ENCODE assay signal across 27 mouse cellular contexts in genomic region chr3:54980312-54980711, GRCm38 (mm10).
DNase-seq lines count a peak whose midpoint lies in the region; ATAC-seq lines count a peak whose summit lies in the region.
"Had no signal": no experiment of that assay in that cellular context is flagged by ENCODE, and none has a peak within 500 bp of the region (broad histone marks: within the 10 kb centered on the region; RNA-seq: fewer than 3 reads in every experiment).

No protein-coding gene starts in this region.

- H3K27me3 ChIP-seq in hindbrain, embryonic 15.5 days = no peaks in the 10 kb centered on the region
- H3K27me3 ChIP-seq in hindbrain, embryonic 11.5 days (ENCODE audit: control insufficient read depth, insufficient read depth, low read length) = no peaks in the 10 kb centered on the region
- H3K27me3 ChIP-seq in midbrain, embryonic 16.5 days (ENCODE audit: control insufficient read depth, insufficient read depth, low read depth, low read length) = no peaks in the 10 kb centered on the region
- H3K27me3 ChIP-seq in midbrain, embryonic 14.5 days (ENCODE audit: control insufficient read depth, insufficient read depth, low read length) = no peaks in the 10 kb centered on the region
- no peaks in the 10 kb centered on the region for H3K27me3 ChIP-seq in forebrain, embryonic 16.5 days (replicated peaks; ENCODE audit: control insufficient read depth, insufficient read depth, low read length)
- H3K27me3 ChIP-seq: embryonic facial prominence, embryonic 12.5 days; heart, embryonic 15.5 days; kidney, embryonic 15.5 days; Patski; stomach, embryonic 15.5 days had no signal

- no peak overlapping the region for H3K9ac ChIP-seq in hindbrain, embryonic 15.5 days
- H3K9ac ChIP-seq in hindbrain, embryonic 11.5 days (ENCODE audit: low read depth, low read length) = no peak overlapping the region
- H3K9ac ChIP-seq in midbrain, embryonic 16.5 days (ENCODE audit: low read depth, low read length) = no peak overlapping the region
- H3K9ac ChIP-seq in midbrain, embryonic 14.5 days (replicated peaks; ENCODE audit: low read length) = no peak overlapping the region
- no peak overlapping the region for H3K9ac ChIP-seq in forebrain, embryonic 16.5 days (replicated peaks; ENCODE audit: low read depth, low read length)
- H3K9ac ChIP-seq: embryonic facial prominence, embryonic 12.5 days; heart, embryonic 15.5 days; kidney, embryonic 15.5 days; stomach, embryonic 15.5 days had no signal

- no peak overlapping the region for H3K27ac ChIP-seq in hindbrain, embryonic 15.5 days (replicated peaks)
- H3K27ac ChIP-seq in hindbrain, embryonic 11.5 days (ENCODE audit: low read depth, low read length) = no peak overlapping the region
- no peak overlapping the region for H3K27ac ChIP-seq in midbrain, embryonic 16.5 days (ENCODE audit: low read length)
- no peak overlapping the region for H3K27ac ChIP-seq in midbrain, embryonic 14.5 days (replicated peaks; ENCODE audit: low read depth, low read length)
- H3K27ac ChIP-seq in forebrain, embryonic 16.5 days (ENCODE audit: low read length) = no peak overlapping the region
- H3K27ac ChIP-seq: embryonic facial prominence, embryonic 12.5 days; heart, adult 2 months; heart, embryonic 15.5 days; kidney, embryonic 15.5 days; stomach, embryonic 15.5 days had no signal

- H3K4me3 ChIP-seq in hindbrain, embryonic 15.5 days = no peak overlapping the region
- H3K4me3 ChIP-seq in hindbrain, embryonic 11.5 days (ENCODE audit: low read depth, low read length) = no peak overlapping the region
- no peak overlapping the region for H3K4me3 ChIP-seq in midbrain, embryonic 16.5 days (ENCODE audit: low read depth, low read length)
- H3K4me3 ChIP-seq in midbrain, embryonic 14.5 days (replicated peaks; ENCODE audit: low read depth, low read length) = no peak overlapping the region
- no peak overlapping the region for H3K4me3 ChIP-seq in forebrain, embryonic 16.5 days (replicated peaks; ENCODE audit: low read length)
- H3K4me3 ChIP-seq: embryonic facial prominence, embryonic 12.5 days; erythroblast, embryonic 14.5 days; heart, adult 2 months; heart, embryonic 15.5 days; kidney, embryonic 15.5 days; stomach, embryonic 15.5 days had no signal

- no peaks in the 10 kb centered on the region for H3K36me3 ChIP-seq in hindbrain, embryonic 15.5 days
- H3K36me3 ChIP-seq in hindbrain, embryonic 11.5 days (ENCODE audit: control insufficient read depth, insufficient read depth, low read length) = no peaks in the 10 kb centered on the region
- no peaks in the 10 kb centered on the region for H3K36me3 ChIP-seq in midbrain, embryonic 16.5 days (ENCODE audit: control insufficient read depth, insufficient read depth, low read length)
- no peaks in the 10 kb centered on the region for H3K36me3 ChIP-seq in midbrain, embryonic 14.5 days (ENCODE audit: control insufficient read depth, insufficient read depth, low read length)
- H3K36me3 ChIP-seq in forebrain, embryonic 16.5 days (ENCODE audit: control insufficient read depth, insufficient read depth) = no peaks in the 10 kb centered on the region
- H3K36me3 ChIP-seq: embryonic facial prominence, embryonic 12.5 days; heart, embryonic 15.5 days; kidney, embryonic 15.5 days; stomach, embryonic 15.5 days had no signal

- no peaks in the 10 kb centered on the region for H3K4me1 ChIP-seq in hindbrain, embryonic 15.5 days (replicated peaks)
- H3K4me1 ChIP-seq in hindbrain, embryonic 11.5 days (replicated peaks; ENCODE audit: control insufficient read depth, insufficient read depth, low read length) = no peaks in the 10 kb centered on the region
- H3K4me1 ChIP-seq in midbrain, embryonic 16.5 days (ENCODE audit: control insufficient read depth, insufficient read depth, low read length) = no peaks in the 10 kb centered on the region
- H3K4me1 ChIP-seq in midbrain, embryonic 14.5 days (ENCODE audit: control insufficient read depth, insufficient read depth, low read length) = no peaks in the 10 kb centered on the region
- H3K4me1 ChIP-seq in forebrain, embryonic 16.5 days (replicated peaks; ENCODE audit: control insufficient read depth, insufficient read depth, low read length) = peaks cover 6% of the 10 kb centered on the region
- H3K4me1 ChIP-seq: embryonic facial prominence, embryonic 12.5 days; heart, embryonic 15.5 days; kidney, embryonic 15.5 days; stomach, embryonic 15.5 days had no signal

- peak; percentile 89 for ATAC-seq in hindbrain, embryonic 15.5 days (ENCODE audit: low FRiP score, low read depth)
- ATAC-seq in hindbrain, embryonic 11.5 days (ENCODE audit: low FRiP score) = no peak
- peak; percentile 76 for ATAC-seq in midbrain, embryonic 16.5 days
- no peak for ATAC-seq in midbrain, embryonic 14.5 days (ENCODE audit: low FRiP score, low TSS enrichment)
- ATAC-seq in forebrain, embryonic 16.5 days = peak; percentile 89
- ATAC-seq: activated CD4-positive, CD25-positive, alpha-beta regulatory T cell, adult 4 months; CD4-positive, CD25-positive, alpha-beta regulatory T cell, adult 4 months; intestine, embryonic 16.5 days; lung, postnatal 0 days; Patski had no signal

- peak; percentile 39 to 75 for DNase-seq in cerebellum, postnatal 10 days
- no peak for DNase-seq in cerebellum, adult 9-10 months
- no peak for DNase-seq in hindbrain, embryonic 11.5 days (ENCODE audit: low spot score)
- DNase-seq in midbrain, embryonic 14.5 days = no peak
- no peak for DNase-seq in lung, postnatal 10 days
- DNase-seq: adrenal gland, postnatal 14 days; cerebellum, adult 11-12 months; gastrocnemius, postnatal 25 days; heart, adult 2 months; heart, postnatal 4 days; liver; right cerebral cortex, postnatal 25 days; thymus, adult 18-20 months; thymus, postnatal 4 days had no signal

- no peaks in the 10 kb centered on the region for H3K9me3 ChIP-seq in hindbrain, embryonic 15.5 days
- no peaks in the 10 kb centered on the region for H3K9me3 ChIP-seq in hindbrain, embryonic 11.5 days (ENCODE audit: control insufficient read depth, low read length)
- no peaks in the 10 kb centered on the region for H3K9me3 ChIP-seq in midbrain, embryonic 16.5 days (replicated peaks; ENCODE audit: control insufficient read depth, low read length, poor library complexity, severe bottlenecking)
- no peaks in the 10 kb centered on the region for H3K9me3 ChIP-seq in midbrain, embryonic 14.5 days (ENCODE audit: control insufficient read depth, low read length)
- H3K9me3 ChIP-seq in forebrain, embryonic 16.5 days (ENCODE audit: control insufficient read depth, low read length) = no peaks in the 10 kb centered on the region
- H3K9me3 ChIP-seq: embryonic facial prominence, embryonic 12.5 days; heart, embryonic 15.5 days; kidney, embryonic 15.5 days; stomach, embryonic 15.5 days had no signal

- H3K4me2 ChIP-seq in hindbrain, embryonic 15.5 days = no peak overlapping the region
- no peak overlapping the region for H3K4me2 ChIP-seq in hindbrain, embryonic 11.5 days (replicated peaks; ENCODE audit: low read depth, low read length)
- H3K4me2 ChIP-seq in midbrain, embryonic 16.5 days (ENCODE audit: low read length) = no peak overlapping the region
- no peak overlapping the region for H3K4me2 ChIP-seq in midbrain, embryonic 14.5 days (ENCODE audit: low read length)
- no peak overlapping the region for H3K4me2 ChIP-seq in forebrain, embryonic 16.5 days (ENCODE audit: low read length)
- H3K4me2 ChIP-seq: embryonic facial prominence, embryonic 12.5 days; heart, embryonic 15.5 days; kidney, embryonic 15.5 days; stomach, embryonic 15.5 days had no signal

- 51% methylated on average over 2 of the region's 2 CpGs for WGBS in hindbrain, embryonic 15.5 days
- 67% methylated on average over 2 of the region's 2 CpGs for WGBS in hindbrain, embryonic 11.5 days
- WGBS in midbrain, embryonic 16.5 days = 47% methylated on average over 2 of the region's 2 CpGs
- 59% methylated on average over 2 of the region's 2 CpGs for WGBS in midbrain, embryonic 14.5 days
- WGBS in forebrain, embryonic 16.5 days = 32% methylated on average over 2 of the region's 2 CpGs

Comparison
In these comparisons a context has a peak if more than half of its experiments do, and no peak if none do; other contexts are left out.
1. DNase-seq: peak in cerebellum, postnatal 10 days (2 of 2); none in cerebellum, adult 9-10 months (single experiment), hindbrain, embryonic 11.5 days (single experiment), midbrain, embryonic 14.5 days (single experiment) and lung, postnatal 10 days (single experiment).
2. ATAC-seq: peak in hindbrain, embryonic 15.5 days (single experiment), midbrain, embryonic 16.5 days (single experiment) and forebrain, embryonic 16.5 days (single experiment); none in hindbrain, embryonic 11.5 days (single experiment) and midbrain, embryonic 14.5 days (single experiment).